In the genomic region with DNA sequence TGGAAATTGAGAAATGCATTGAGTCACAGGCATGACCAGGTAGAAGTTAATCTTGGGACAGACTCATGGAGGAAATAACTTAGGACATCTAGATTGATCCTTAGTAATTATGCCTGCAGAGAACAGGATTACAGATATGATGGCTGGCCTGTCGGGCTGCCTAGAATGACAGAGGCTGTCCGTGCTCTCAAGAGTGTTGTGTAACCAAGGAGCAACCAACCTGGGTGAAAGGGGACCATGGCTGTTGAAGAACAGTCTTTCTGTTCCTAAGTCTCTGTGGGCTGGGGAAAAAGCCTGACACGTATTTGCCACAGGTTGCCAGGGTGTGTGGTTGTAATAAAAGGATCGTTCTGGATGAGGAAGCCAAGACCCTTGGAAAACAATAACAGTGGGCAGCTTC, we compare ENCODE assay signal across 21 mouse cellular contexts. TPM values are rescaled to one million over a fixed set of nuclear protein-coding genes. Genes with fewer than 3 reads are reported as not detected.
DNase-seq lines count a peak whose midpoint lies in the region; ATAC-seq lines count a peak whose summit lies in the region.
"Had no signal": no experiment of that assay in that cellular context is flagged by ENCODE, and none has a peak within 500 bp of the region (broad histone marks: within the 10 kb centered on the region; RNA-seq: fewer than 3 reads in every experiment).

No protein-coding gene starts in this region.

- no peaks in the 10 kb centered on the region for H3K27me3 ChIP-seq in heart, embryonic 12.5 days (replicated peaks)
- H3K27me3 ChIP-seq in forebrain, embryonic 12.5 days, result no peaks in the 10 kb centered on the region; the same call in 1 of the 2 replicates
- H3K27me3 ChIP-seq: embryonic facial prominence, embryonic 13.5 days; embryonic facial prominence, embryonic 15.5 days had no signal

- no peak overlapping the region for H3K9ac ChIP-seq in heart, embryonic 12.5 days
- H3K9ac ChIP-seq in forebrain, embryonic 12.5 days, result no peak overlapping the region
- H3K9ac ChIP-seq: embryonic facial prominence, embryonic 13.5 days; embryonic facial prominence, embryonic 15.5 days had no signal

- H3K36me3 ChIP-seq in heart, embryonic 12.5 days, result no peaks in the 10 kb centered on the region
- no peaks in the 10 kb centered on the region for H3K36me3 ChIP-seq in forebrain, embryonic 12.5 days (replicated peaks)
- H3K36me3 ChIP-seq: embryonic facial prominence, embryonic 13.5 days; embryonic facial prominence, embryonic 15.5 days had no signal

- H3K9me3 ChIP-seq in heart, embryonic 12.5 days (replicated peaks), result 0 out of 2 replicates have a peak, but pooled peaks cover 7% of the 10 kb centered on the region
- no peaks in the 10 kb centered on the region for H3K9me3 ChIP-seq in forebrain, embryonic 12.5 days
- H3K9me3 ChIP-seq: embryonic facial prominence, embryonic 13.5 days had no signal

- H3K4me1 ChIP-seq in heart, embryonic 12.5 days (replicated peaks), result no peaks in the 10 kb centered on the region
- H3K4me1 ChIP-seq in brown adipose tissue, adult 24 weeks (ENCODE audit: control insufficient read depth, insufficient read depth, insufficient read length, low read length), result peaks cover 4% of the 10 kb centered on the region; the same call in 1 of the 2 replicates
- H3K4me1 ChIP-seq in forebrain, embryonic 12.5 days, result no peaks in the 10 kb centered on the region
- H3K4me1 ChIP-seq: embryonic facial prominence, embryonic 13.5 days; embryonic facial prominence, embryonic 15.5 days had no signal

- no peak for ATAC-seq in heart, embryonic 12.5 days (ENCODE audit: insufficient number of reproducible peaks, low FRiP score)
- ATAC-seq in forebrain, embryonic 12.5 days (ENCODE audit: low FRiP score), result no peak
- ATAC-seq: forebrain, embryonic 14.5 days; forebrain, embryonic 16.5 days had no signal

- H3K27ac ChIP-seq in heart, embryonic 12.5 days (ENCODE audit: poor library complexity, severe bottlenecking), result no peak overlapping the region
- peak overlapping the region; percentile 81 for H3K27ac ChIP-seq in brown adipose tissue, adult 24 weeks (replicated peaks; ENCODE audit: low read depth, low read length)
- H3K27ac ChIP-seq in forebrain, embryonic 12.5 days, result no peak overlapping the region
- H3K27ac ChIP-seq: embryonic facial prominence, embryonic 13.5 days; embryonic facial prominence, embryonic 15.5 days had no signal

- no peak overlapping the region for H3K4me2 ChIP-seq in heart, embryonic 12.5 days
- no peak overlapping the region for H3K4me2 ChIP-seq in forebrain, embryonic 12.5 days
- H3K4me2 ChIP-seq: embryonic facial prominence, embryonic 13.5 days; embryonic facial prominence, embryonic 15.5 days had no signal

- WGBS in heart, embryonic 12.5 days, result 73% methylated on average over 4 of the region's 4 CpGs
- WGBS in forebrain, embryonic 12.5 days, result 72% methylated on average over 4 of the region's 4 CpGs

- peak; percentile 70 for DNase-seq in heart, adult 11 months
- DNase-seq in adipocyte (ENCODE audit: low spot score), result peak; percentile 81
- DNase-seq in gonadal fat pad, adult 2 months (ENCODE audit: low read depth), result peak; percentile 77
- DNase-seq in spleen, adult 18-20 months, result no peak
- DNase-seq: adrenal gland, postnatal 14 days; cerebellum, adult 11 months; cerebellum, adult 18-20 months; cerebellum, adult 8-10 months; cerebellum, adult 9-11 months; cerebellum, postnatal 14 days; cerebellum, postnatal 36 days; embryo, embryonic 11 days had no signal

- no peak overlapping the region for H3K4me3 ChIP-seq in heart, embryonic 12.5 days
- no peak overlapping the region for H3K4me3 ChIP-seq in brown adipose tissue, adult 24 weeks (ENCODE audit: insufficient read depth, low read depth, low read length)
- H3K4me3 ChIP-seq in forebrain, embryonic 12.5 days (replicated peaks), result no peak overlapping the region
- H3K4me3 ChIP-seq: embryonic facial prominence, embryonic 13.5 days; embryonic facial prominence, embryonic 15.5 days; erythroblast, embryonic 14.5 days had no signal

RNA-seq across cellular contexts. Expression of a gene that starts 8.0 kb away (rescaled TPM):
- polyA plus RNA-seq in heart, embryonic 12.5 days (2016; fragmentation: Nextera tagmentation; extraction: Ambion mirVana), result 130 and 132 TPM in 2 replicates
- 159 and 188 TPM in 2 replicates for polyA plus RNA-seq in brown adipose tissue, adult 24 weeks (2012; ENCODE audit: insufficient read depth, insufficient read length, missing spikeins)
- polyA plus RNA-seq in gonadal fat pad, adult 2 months (2012; rRNA removed), result 44.5 and 56.0 TPM in 2 replicates
- polyA plus RNA-seq in forebrain, embryonic 12.5 days (2016; fragmentation: Nextera tagmentation; extraction: Ambion mirVana), result 264 and 269 TPM in 2 replicates

RNA-seq across cellular contexts. Expression of a gene that starts 39.7 kb away (rescaled TPM):
- polyA plus RNA-seq in heart, embryonic 12.5 days (2016; fragmentation: Nextera tagmentation; extraction: Ambion mirVana), result 172 and 179 TPM in 2 replicates
- 79.8 and 89.1 TPM in 2 replicates for polyA plus RNA-seq in brown adipose tissue, adult 24 weeks (2012; ENCODE audit: insufficient read depth, insufficient read length, missing spikeins)
- polyA plus RNA-seq in gonadal fat pad, adult 2 months (2012; rRNA removed), result 102 and 121 TPM in 2 replicates
- 216 and 221 TPM in 2 replicates for polyA plus RNA-seq in forebrain, embryonic 12.5 days (2016; fragmentation: Nextera tagmentation; extraction: Ambion mirVana)

RNA-seq across cellular contexts. Expression of a gene that starts 45.1 kb away (rescaled TPM):
- polyA plus RNA-seq in heart, embryonic 12.5 days (2016; fragmentation: Nextera tagmentation; extraction: Ambion mirVana), result 0.05 and 0.06 TPM in 2 replicates
- 0.42 and 0.99 TPM in 2 replicates for polyA plus RNA-seq in brown adipose tissue, adult 24 weeks (2012; ENCODE audit: insufficient read depth, insufficient read length, missing spikeins)
- polyA plus RNA-seq in gonadal fat pad, adult 2 months (2012; rRNA removed), result 0.32 and 0.39 TPM in 2 replicates
- polyA plus RNA-seq in forebrain, embryonic 12.5 days (2016; fragmentation: Nextera tagmentation; extraction: Ambion mirVana), result 0.18 and 0.36 TPM in 2 replicates
- polyA plus RNA-seq: C2C12; embryonic facial prominence, embryonic 13.5 days; embryonic facial prominence, embryonic 15.5 days; erythroblast, embryonic 14.5 days had no signal

RNA-seq across cellular contexts. Expression of a gene that starts 55.0 kb away (rescaled TPM):
- polyA plus RNA-seq in heart, embryonic 12.5 days (2016; fragmentation: Nextera tagmentation; extraction: Ambion mirVana), result 31.0 and 32.1 TPM in 2 replicates
- 47.1 and 58.6 TPM in 2 replicates for polyA plus RNA-seq in brown adipose tissue, adult 24 weeks (2012; ENCODE audit: insufficient read depth, insufficient read length, missing spikeins)
- polyA plus RNA-seq in gonadal fat pad, adult 2 months (2012; rRNA removed), result 56.5 and 58.5 TPM in 2 replicates
- polyA plus RNA-seq in forebrain, embryonic 12.5 days (2016; fragmentation: Nextera tagmentation; extraction: Ambion mirVana), result 28.4 and 28.9 TPM in 2 replicates

Comparison
In these comparisons a context has a peak if more than half of its experiments do, and no peak if none do; other contexts are left out.
1. DNase-seq: peak in heart, adult 11 months (single experiment), adipocyte (single experiment) and gonadal fat pad, adult 2 months (single experiment); none in spleen, adult 18-20 months (0 of 2).